Mouse (Mus musculus) lung, adult 18-20 months (tissue): ENCODE data around the gene Zfp839.

Experiments
- DNase-seq, 2 experiments: peaks; one replicate each; pipeline ENCODE4 v3.0.0; 2022; ENCODE audit warnings: mixed read lengths in 2 of 2

Zfp839 gene

GRCm38 (mm10) chr12:110850010-110850928 is at the start of gene Zfp839:
Gene Zfp839 (plus strand): TSS chr12:110850253.
- peak; percentile 83 to 86 for DNase-seq

- peak in 1 of 2 experiments; percentile 38 for DNase-seq
Measured at GRCm38 (mm10) chr12:110801876-110802464, 48.1 kb upstream of the Zfp839 start.

GRCm38 (mm10) chr12:110802674-110803297 is 47.3 kb upstream of the Zfp839 start:
- DNase-seq: no peak

GRCm38 (mm10) chr12:110804261-110804660 is 45.8 kb upstream of the Zfp839 start:
- no peak for DNase-seq

GRCm38 (mm10) chr12:110806301-110806970 is 43.6 kb upstream of the Zfp839 start:
- DNase-seq: peak in 1 of 2 experiments; percentile 33

GRCm38 (mm10) chr12:110808430-110808829 is 41.6 kb upstream of the Zfp839 start:
- no peak for DNase-seq

- DNase-seq: no peak
Measured at GRCm38 (mm10) chr12:110808848-110809247, 41.2 kb upstream of the Zfp839 start.

- DNase-seq: no peak
Measured at GRCm38 (mm10) chr12:110813132-110813531, 36.9 kb upstream of the Zfp839 start.

GRCm38 (mm10) chr12:110813624-110814023 is 36.4 kb upstream of the Zfp839 start:
- no peak for DNase-seq

GRCm38 (mm10) chr12:110814924-110815323 is 35.1 kb upstream of the Zfp839 start:
- DNase-seq: no peak

GRCm38 (mm10) chr12:110816833-110817232 is 33.2 kb upstream of the Zfp839 start:
- peak in 1 of 2 experiments; percentile 39 for DNase-seq

GRCm38 (mm10) chr12:110819367-110819766 is 30.7 kb upstream of the Zfp839 start:
- no peak for DNase-seq

- DNase-seq: no peak
Measured at GRCm38 (mm10) chr12:110821787-110822186, 28.3 kb upstream of the Zfp839 start.

- no peak for DNase-seq
Measured at GRCm38 (mm10) chr12:110822366-110822765, 27.7 kb upstream of the Zfp839 start.

- DNase-seq: no peak
Measured at GRCm38 (mm10) chr12:110828908-110829307, 21.1 kb upstream of the Zfp839 start.

- no peak for DNase-seq
Measured at GRCm38 (mm10) chr12:110830293-110831024, 19.6 kb upstream of the Zfp839 start.

- DNase-seq: no peak
Measured at GRCm38 (mm10) chr12:110835182-110835581, 14.9 kb upstream of the Zfp839 start.

GRCm38 (mm10) chr12:110836729-110837128 is 13.3 kb upstream of the Zfp839 start:
- peak in 1 of 2 experiments; percentile 24 for DNase-seq

- no peak for DNase-seq
Measured at GRCm38 (mm10) chr12:110837192-110837841, 12.7 kb upstream of the Zfp839 start.

GRCm38 (mm10) chr12:110837850-110838249 is 12.2 kb upstream of the Zfp839 start:
- DNase-seq: no peak

- DNase-seq: peak; percentile 94 to 96
Measured at GRCm38 (mm10) chr12:110840348-110841198, 9.5 kb upstream of the Zfp839 start, which contains the start of gene Mok. Gene Mok (minus strand): TSS chr12:110840939.
